Mouse (Mus musculus) megakaryocyte progenitor cell, adult 5-6 weeks (primary cell): ENCODE data around the gene Snap47. TPM values are rescaled to one million over a fixed set of nuclear protein-coding genes. Genes with fewer than 3 reads are reported as not detected.

Experiments
- ATAC-seq: replicated peaks from 2 replicates; pipeline ENCODE4 v1.8.0; 2016; ENCODE audit warnings: mild to moderate bottlenecking, moderate TSS enrichment, inconsistent platforms; ENCODE audit not compliant: poor library complexity
- total RNA-seq, 2 experiments: library from RNA; stranded (forward) in 1 of 2; stranded (reverse) in 1 of 2; fragments of 157-497, 149-512 nt in 1 of 2; fragments of 200-1000 nt in 1 of 2; gene quantifications; 2 replicates each; pipeline versions ENCODE4 v1.2.3 to v1.2.4; 2015 to 2017

The Snap47 gene
- 4.9 and 7.0 TPM in 2 replicates for total RNA-seq (2015)
- 6.2 and 7.8 TPM in 2 replicates for total RNA-seq (2017)

DNA sequence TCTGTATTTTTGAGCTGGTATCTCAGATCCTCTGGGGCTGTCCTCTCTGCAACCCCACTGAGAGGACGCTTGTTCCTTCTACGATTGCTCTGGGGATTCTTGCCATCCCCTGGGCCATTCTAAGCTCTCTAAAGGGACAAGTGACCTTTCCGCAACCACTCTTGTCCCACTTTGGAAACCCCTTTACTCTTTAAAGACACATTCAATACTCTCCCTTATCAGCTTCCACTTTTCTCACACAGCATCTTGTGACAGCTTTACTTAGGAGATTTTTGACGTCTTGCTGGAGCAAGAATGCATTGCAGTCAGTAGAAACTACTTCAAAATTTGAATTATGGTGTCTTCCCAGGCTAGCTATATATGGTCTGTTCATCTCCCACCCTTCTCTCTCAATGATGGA is at the start of gene Snap47:
TSS of gene Snap47 (minus strand) at position 101 of the 400 bp plus-strand sequence.
- no peak for ATAC-seq

DNA sequence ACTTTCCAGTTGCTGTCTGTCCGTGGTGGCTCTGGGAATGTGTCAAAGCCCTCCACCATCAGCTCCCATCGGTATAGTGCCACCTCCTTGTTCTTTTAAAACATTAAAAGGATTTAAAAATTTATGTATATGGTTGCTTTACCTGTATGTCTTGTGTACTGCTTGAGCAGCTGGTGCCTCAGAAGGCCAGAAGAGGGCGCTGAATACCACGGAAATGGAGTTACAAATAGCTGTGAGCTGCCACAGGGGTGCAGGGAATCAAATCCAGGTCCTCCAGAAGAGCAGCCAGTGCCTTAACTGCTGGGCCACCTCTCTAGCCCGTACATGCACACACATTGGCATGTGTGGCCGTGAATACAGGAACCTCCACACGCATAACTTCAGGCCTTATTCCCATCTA is 46.8 kb upstream of the Snap47 start:
- ATAC-seq = no peak

DNA sequence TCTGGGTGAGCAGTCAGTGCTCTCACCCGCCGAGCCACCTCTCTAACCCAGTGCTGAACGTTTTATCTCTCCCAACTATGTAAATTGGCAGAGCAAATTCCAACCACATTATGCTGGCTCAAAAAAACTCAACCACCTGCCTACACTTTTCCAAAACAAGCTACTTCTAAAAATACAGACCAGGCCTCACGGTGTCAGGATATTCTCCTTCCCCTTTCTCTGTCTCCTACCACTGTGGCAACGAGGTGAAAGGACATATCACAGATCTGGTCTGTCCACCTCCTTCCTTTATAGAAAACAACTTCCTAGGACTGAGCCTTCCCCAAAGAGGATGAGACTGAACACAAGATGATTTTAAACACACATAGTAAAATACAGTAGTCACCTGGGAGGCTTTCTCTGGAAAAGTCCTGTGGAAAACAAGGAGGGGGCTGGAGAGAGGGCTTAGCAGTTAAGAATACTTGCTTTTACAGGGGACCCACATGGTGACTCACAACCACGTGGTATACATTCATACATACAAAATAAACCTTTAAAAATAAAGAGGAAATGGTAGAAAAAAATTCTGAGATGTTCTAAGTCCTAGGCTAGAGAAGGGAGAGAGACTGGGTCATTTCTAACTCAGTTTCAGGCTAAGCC is 45.8 kb upstream of the Snap47 start:
- ATAC-seq = no peak

DNA sequence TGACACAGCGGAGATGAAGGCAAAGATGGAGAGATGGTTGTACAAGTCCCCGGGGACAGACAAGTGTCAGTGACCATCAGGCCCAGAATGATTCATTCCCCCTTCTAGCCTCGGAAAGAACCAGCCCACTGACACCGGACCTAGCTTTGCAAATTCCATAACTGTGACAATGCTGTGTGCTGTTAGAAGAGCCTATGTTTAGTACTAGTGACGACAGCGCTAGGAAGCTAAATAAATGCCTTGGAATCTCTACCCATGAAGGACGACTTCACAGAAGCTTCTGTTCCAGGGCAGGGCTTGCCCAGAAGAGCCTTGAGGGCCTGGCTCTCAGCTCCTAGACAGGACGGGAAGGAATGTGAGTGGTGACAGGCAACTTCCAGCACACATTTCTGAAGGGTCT is 35.2 kb upstream of the Snap47 start:
- ATAC-seq = no peak

DNA sequence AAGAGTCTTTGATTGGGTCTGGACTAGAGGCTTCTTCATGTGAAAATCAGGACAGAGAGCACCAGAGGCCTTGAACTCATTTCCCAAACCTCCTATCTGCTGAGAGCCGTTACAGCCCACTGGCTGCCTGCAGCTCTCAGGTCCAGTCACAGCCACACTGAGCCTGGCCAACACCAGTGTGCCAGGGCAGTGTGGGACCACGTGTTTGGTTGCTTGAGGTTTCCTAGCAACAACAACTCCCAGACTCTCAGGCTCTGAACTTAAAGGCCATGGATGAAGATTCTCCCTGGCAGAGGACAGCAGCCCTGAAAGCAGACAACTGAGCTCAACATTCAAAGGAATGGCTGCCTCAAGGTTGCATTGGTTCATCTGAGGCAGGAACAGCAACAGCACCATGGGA is 34.7 kb upstream of the Snap47 start:
- ATAC-seq = no peak

DNA sequence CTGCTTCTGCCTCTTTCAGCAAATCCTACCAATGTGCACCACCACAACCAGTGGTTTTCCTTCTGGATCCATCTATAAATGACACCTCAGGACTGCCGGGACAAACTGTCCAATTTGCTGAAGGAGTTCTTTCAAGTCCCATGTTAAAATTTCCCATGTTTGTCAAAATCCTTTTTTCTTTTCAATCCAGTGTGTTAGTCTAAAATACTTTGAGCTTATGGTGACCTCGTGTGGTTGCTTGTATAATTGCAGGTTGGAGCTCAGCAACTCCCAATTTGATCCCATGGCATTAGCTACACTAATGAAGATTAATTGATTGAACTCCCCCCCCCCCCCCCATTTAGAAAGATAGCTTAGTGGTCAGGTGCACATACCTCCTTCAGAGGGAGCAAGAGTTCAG is 32.2 kb upstream of the Snap47 start:
- ATAC-seq = peak; percentile 69

DNA sequence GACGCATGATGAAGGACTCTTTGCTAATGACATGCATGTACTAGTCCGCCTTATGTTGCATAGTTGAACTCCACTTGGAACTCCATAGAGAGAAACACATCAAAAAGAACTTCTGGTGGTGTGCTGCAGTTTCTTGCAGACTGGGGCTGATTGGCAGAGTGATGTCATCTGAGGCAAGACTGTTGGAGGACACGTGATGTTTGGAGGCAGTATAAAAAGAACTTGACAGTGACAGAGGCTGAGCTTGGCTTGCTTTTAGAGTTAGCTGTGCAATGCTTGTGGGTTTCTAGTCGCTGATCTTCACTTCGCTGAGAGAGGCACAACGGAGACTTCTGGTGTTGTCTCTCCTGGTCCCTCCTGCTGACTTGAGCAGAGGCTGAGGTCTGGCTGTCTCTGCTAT is 26.3 kb upstream of the Snap47 start:
- no peak for ATAC-seq

DNA sequence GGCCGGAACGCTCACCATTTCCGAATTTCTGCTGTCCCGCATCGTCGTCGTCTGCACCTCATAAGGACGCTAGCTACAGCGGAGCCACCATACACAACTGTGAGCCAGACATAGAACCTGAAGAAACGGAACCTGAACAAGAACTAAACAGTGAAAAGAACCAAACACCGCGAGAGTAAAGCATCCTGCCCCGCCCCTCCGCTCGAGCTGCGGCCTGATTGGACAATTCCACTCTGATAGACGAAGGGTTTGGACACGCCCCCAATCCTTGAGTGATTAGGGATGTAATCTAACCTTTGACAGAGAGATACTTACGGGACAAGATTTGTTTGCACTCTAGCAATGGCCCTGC is 21.3 kb upstream of the Snap47 start, which contains the start of gene Zfp867:
TSS of gene Zfp867 (minus strand) at position 149 of the 352 bp plus-strand sequence.
- ATAC-seq = peak; percentile 97

DNA sequence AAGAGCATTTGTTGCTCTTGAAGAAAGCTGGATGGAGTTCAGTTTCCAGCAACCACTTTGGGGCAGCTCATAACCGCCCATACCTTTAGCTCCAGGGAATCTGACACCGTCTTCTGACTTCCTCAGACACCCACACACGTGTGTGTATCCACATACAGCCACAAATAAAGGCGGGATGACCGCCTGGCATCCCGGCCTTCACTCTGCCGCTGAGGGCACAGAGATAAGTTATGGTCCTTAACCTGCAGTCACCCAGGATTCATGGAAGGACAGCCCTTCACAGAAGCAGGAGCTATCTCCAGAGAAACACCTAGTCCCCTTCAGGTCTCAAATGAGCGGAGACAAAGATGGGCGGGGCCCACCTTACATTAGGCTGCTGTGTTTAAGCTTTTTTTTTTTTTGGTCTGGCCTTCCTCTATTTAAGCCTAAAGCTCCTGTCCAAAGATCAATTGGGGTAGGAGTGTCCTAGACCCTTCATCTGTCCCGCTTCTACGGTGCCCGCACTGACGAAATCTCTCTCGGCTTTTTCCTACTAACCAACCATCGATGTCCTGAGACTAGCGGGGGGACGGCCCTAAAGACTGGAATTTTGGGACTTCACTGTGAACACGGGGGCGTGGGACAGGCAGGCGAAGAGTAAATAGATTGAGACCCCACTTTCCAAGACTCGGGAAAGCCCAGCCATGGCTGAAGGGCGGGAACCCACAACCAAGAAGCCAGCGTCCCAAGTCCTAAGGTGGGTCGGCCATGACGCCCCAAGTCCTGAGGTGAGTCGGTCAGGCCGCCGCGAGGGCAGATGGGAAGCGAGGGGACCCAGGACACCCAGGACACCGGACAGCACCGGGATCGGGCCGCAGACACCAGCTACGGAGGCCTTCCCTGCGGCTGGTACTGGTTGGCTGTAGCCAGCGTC is 20.7 kb upstream of the Snap47 start:
- ATAC-seq = no peak; the same call in 1 of the 2 replicates

DNA sequence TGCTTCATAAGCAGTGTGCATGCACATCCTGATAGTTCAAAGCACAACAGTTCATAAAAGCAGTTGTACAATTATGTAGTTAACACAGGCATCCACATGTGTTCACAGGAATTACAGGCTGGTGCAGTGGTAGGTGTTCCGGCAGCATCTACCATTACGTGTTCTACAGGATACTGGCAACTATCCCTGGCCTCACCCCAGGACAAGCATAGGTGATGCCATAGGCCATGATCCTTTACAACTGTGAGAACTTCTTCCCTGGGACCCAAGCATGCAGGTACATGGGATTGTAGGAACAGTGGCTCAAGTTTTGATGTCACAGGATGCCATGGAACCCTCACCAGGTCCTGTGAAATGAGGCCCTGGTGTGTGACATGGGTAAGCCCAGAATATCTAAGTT is 9.5 kb upstream of the Snap47 start:
- ATAC-seq = no peak

DNA sequence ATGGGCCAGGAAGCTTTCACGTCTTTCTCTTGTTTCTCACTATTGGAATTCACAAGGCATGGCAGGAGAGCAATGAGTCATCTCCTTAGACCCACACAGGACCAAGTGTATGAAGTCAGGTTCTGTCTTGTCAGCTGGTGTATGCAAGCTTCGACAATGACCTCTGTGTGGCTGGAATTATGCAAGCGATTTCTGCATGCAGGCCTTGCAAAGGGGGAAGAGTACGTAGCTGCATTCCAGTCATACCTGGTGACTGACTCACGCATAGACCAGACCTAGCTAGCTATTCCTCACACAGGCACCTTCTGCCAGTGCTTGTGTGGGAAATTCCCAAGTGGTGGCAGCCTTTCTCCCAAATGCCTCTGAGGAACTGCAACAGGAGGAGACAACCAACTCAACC is 8.0 kb upstream of the Snap47 start:
- ATAC-seq = no peak

DNA sequence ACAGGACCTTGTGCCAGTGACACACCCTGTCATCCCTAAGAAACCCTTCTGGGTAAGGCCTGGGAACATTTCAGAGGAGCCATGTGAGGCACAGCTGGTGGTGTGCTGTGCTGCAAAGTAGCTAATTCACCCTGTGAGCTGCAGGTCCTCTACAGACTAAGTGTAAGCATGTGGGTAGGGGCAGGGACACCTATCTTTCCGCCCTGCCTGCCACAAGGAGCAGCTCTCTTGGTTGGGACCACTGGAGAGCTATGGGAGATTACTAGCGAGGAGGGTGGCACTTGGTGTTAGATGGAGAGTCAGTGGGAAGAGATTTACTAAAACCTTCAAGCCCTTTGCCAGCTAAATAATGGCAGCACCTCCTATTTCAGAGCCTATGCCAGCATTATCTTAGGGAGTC is 5.9 kb upstream of the Snap47 start:
- ATAC-seq = no peak

DNA sequence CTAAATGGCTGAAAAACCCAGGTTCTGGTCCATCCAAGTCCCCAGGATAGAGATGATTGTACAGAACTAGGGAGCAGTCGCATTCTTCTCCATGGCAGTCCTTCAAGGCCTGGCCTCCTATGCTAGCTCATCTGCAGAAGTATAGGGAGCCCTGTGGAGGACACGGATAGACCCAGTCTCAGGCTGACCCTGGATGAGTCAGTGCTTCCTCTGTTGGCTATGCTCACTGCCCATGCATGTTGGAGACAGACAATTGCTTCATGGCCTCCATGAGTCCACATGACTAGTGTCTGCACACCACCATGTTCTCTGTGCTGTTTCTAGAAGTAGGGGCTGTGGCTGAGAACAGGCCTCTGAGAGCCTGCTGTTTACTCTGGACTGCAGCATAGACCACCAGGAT is 5.4 kb upstream of the Snap47 start:
- ATAC-seq = no peak

DNA sequence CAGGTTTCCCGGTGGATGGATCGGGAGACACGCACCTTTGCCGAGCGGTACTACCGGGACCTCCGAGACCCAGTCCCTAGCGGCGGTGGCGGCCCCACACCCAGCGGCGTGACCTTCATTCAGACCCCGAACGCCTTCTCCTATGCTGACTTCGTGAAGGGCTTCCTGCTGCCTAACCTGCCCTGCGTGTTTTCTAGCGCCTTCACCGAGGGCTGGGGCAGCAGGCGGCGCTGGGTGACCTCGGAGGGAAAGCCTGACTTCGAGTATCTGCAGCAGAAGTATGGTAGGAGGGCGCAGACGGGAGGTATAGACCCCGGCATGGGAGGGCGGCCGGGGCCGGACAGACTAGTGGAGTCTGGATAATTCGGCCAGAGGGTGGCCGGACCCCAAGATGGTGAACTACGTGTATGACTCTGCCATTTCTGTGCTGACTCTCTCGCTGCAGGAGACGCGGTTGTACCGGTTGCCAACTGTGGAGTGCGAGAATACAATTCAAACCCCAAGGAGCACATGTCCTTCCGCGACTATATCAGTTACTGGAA is 685 bp downstream of the Snap47 start:
- ATAC-seq = peak; percentile 69

DNA sequence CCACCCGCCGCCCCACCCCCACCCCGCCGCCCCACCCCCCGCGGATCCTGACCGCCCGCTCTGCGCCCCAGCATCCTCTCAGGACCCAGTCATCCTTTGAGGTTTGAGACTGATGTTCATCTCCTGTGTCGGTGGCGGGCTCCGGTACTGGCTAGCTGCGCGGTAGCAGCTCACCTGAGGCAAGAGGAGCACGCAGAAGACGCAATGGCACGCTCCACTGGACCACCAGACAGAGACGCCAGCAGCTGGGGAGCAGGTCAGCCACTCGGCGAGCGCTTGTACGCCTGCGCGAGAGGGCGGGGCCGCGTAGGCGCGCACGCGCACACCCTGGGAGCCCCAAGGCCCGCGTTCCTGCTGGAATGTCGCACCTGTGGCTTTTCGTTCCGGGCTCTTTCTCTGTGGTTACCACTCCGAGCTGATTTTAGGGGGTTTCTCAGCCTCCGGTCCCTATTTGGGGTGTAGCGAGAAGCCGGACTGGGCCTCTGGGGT is 1.2 kb downstream of the Snap47 start, which contains the start of gene Jmjd4:
TSS of gene Jmjd4 (plus strand) at position 305 of the 489 bp plus-strand sequence.
- peak; percentile 82 for ATAC-seq

DNA sequence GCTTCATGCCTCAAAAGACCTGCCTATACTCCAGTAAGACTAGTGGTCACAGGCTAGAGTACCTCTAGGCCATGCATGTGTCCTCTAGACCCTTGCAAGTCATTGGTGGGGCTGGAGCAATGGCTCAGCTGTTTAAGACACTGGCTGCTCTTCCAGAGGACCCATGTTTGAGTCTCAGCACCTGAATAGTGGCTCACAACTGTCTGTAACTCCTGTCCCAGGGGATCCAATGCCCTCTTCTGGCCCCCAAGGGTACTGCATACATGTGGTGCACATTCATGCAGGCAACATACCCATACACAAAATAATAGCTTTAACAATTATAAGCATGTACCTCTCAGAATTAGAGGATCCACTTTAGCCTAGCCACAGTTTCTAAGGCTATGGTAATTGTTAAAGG is 7.9 kb downstream of the Snap47 start:
- no peak for ATAC-seq

DNA sequence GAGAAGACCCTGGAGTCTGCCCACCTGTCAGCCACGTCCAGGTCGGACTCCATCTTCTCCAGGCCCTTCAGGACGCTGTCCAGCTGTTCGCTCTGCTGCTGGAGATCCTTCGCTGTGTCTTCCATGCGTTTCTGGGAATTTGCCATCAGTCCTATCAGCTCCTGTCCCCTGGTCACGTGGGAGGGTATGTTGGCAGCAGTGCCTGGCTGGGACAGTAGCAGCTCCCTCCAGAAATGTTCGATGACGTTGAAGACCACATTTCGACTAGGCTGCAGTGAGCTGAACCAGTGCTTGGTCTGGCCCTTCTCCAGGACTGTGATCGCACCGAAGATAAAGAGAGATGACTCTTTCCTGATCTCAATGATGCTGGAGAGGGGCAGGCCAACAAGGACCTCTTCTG is 13.0 kb downstream of the Snap47 start:
- ATAC-seq = no peak

DNA sequence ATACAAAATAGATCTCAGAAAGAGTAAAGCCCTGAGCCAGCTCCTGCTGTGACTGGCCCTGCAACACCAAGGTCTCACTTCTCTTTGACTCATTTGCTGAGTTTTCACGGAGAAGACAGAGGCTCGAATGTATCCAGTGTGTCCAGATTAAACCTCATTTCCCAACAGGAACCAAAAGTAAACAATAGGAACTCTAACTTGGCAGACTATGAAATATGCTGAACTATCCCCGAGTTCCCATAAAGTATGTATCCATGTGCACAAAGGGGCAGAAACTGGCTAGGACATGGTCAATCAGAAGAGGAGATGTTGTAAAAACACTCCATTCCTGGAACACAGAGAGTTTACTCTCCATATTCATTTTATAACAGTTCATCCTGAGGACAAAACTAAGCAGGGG is 18.7 kb downstream of the Snap47 start:
- no peak for ATAC-seq

DNA sequence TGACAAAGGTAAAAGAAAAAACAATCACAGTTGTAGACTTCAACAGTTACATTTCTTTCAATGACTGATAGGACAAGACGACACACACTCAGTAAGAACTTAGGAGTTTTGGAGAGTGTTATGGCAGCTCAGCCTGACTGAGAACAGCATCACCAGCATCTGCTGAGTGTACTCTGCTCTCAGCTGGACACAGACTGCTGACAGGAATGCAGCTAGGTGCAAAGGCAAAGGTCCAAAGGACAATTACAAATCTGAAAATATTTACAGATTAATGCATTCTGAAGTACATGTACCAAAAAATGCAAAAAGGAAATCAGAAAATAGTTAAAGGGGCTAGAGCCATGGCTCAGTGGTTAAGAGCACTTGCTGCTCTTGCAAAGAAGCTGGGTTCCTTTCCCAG is 21.0 kb downstream of the Snap47 start:
- ATAC-seq = no peak

DNA sequence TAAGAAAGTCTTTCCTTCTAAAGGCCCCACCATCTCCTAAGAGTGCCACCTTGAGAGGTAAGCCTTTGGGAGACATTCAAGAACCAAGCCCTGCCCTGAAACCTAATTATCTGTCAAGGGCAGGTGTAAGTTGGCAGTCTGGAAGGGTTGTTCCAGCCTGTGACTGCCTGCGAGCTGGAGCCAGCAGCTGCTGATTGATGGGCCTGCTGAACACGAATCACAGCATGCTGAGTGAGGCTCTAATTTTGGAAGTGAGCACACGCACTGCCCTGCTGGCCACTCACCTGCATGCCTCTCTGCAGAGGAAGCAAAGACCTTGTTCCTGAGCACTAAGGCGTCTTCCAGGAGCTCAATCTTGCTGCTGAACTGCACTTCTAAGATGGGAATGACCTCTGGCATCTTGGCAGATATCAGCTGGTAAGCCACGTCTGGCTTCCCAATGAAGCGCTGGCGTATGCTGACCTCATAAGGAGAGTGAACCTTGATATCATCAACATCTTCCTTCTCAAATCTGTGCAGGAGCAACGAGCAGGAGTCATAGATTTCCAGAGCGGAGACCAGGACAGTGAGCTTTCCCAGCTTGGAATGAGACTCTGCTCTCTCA is 22.8 kb downstream of the Snap47 start:
- no peak for ATAC-seq

DNA sequence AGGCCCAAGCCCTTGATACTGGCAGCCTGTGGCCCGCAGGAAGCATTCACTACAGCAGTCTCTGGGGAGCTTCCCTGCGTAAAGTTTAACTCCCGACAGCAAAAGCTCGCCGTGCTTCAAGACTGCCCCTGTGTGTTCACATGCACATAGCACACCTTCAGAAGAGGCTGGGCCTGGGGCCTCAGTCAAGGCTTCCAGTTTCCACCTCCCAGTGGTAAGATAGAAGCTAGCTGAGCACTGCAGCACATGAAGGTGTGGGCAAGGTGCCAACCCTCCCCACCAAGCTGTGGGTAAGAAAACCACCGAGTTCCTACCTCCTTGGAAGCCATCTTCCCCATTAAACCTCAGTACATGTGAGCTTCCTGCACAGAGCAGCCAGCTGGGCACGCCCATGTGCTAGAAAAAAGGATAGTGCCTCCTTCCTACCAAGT is 25.3 kb downstream of the Snap47 start:
- peak; percentile 64 for ATAC-seq
